Mouse (Mus musculus): ENCODE measurements around the gene Tmem185b. TPM values are rescaled to one million over a fixed set of nuclear protein-coding genes. Genes with fewer than 3 reads are reported as not detected.

Tmem185b gene
- total and polyA plus RNA-seq, 3 experiments = 25.2 to 35.8 TPM; not detected in 1

GRCm38 (mm10) chr1:119508548-119508947 is 17.4 kb upstream of the Tmem185b start:
- no peak overlapping the region for H3K9ac ChIP-seq (ENCODE audit: control insufficient read depth, low read depth, low read length, poor library complexity, severe bottlenecking)
- H3K27ac ChIP-seq (ENCODE audit: control insufficient read depth, low read depth, low read length) = no peak overlapping the region
- DNase-seq (ENCODE audit: low read depth, low spot score) = no peak
- peaks cover 3% of the 10 kb centered on the region; the same call in 1 of the 2 replicates for H3K79me2 ChIP-seq (ENCODE audit: control insufficient read depth, insufficient read depth, low read length, poor library complexity)
- H3K9me3 ChIP-seq (replicated peaks; ENCODE audit: insufficient read depth, low read length) = no peaks in the 10 kb centered on the region
- peaks cover 0 to 3% of the 10 kb centered on the region in 2 experiments; a peak in 1 of 4 replicates for H3K36me3 ChIP-seq (ENCODE audit: control insufficient read depth in 1 of 2, insufficient read depth in 2 of 2, low read length in 2 of 2)
- H3K27me3 ChIP-seq (ENCODE audit: control insufficient read depth in 1 of 2, insufficient read depth in 2 of 2, low read length in 2 of 2) = no peaks in the 10 kb centered on the region
- H3K4me1 ChIP-seq (ENCODE audit: control insufficient read depth in 1 of 2, insufficient read depth in 2 of 2, low read length in 2 of 2) = peaks cover 0 to 28% of the 10 kb centered on the region in 2 experiments; a peak in 2 of 4 replicates
- no peak for TF ChIP-seq POLR2AphosphoS2 (IDR thresholded peaks at IDR 0.05; ENCODE audit: low read length)
- no peak for TF ChIP-seq ZC3H11A (IDR thresholded peaks at IDR 0.05; ENCODE audit: low read depth, low read length)
- no peak for TF ChIP-seq NELFE (IDR thresholded peaks at IDR 0.05; ENCODE audit: low read depth, low read length)
- no peak for TF ChIP-seq ZMIZ1 (IDR thresholded peaks at IDR 0.05; ENCODE audit: low read depth, low read length)
- TF ChIP-seq NRF1 (IDR thresholded peaks at IDR 0.05; ENCODE audit: insufficient read depth, low read depth, low read length, poor library complexity, severe bottlenecking) = no peak
- TF ChIP-seq ZNF384 (IDR thresholded peaks at IDR 0.05; ENCODE audit: low read depth, low read length) = no peak
- no peak overlapping the region for H3K4me3 ChIP-seq (ENCODE audit: control insufficient read depth in 1 of 2, insufficient read depth in 1 of 2, low read depth in 2 of 2, low read length in 2 of 2)

GRCm38 (mm10) chr1:119509474-119509873 is 16.5 kb upstream of the Tmem185b start:
- H3K36me3 ChIP-seq (ENCODE audit: control insufficient read depth in 1 of 2, insufficient read depth in 2 of 2, low read length in 2 of 2) = peaks cover 0 to 3% of the 10 kb centered on the region in 2 experiments; a peak in 1 of 4 replicates
- H3K79me2 ChIP-seq (ENCODE audit: control insufficient read depth, insufficient read depth, low read length, poor library complexity) = no peaks in the 10 kb centered on the region
- H3K9ac ChIP-seq (ENCODE audit: control insufficient read depth, low read depth, low read length, poor library complexity, severe bottlenecking) = no peak overlapping the region
- TF ChIP-seq JUND (IDR thresholded peaks at IDR 0.05; ENCODE audit: low read depth, low read length) (no peak), RAD21 (IDR thresholded peaks at IDR 0.05; ENCODE audit: low read depth, low read length) (no peak), UBTF (IDR thresholded peaks at IDR 0.05; ENCODE audit: borderline replicate concordance, insufficient read depth, low read depth, low read length) (no peak), POLR2AphosphoS2 (IDR thresholded peaks at IDR 0.05; ENCODE audit: low read length) (no peak), E2F4 (IDR thresholded peaks at IDR 0.05; ENCODE audit: borderline replicate concordance, low read depth, low read length) (no peak), SMC3 (IDR thresholded peaks at IDR 0.05; ENCODE audit: low read depth, low read length) (no peak), POLR2A (IDR thresholded peaks at IDR 0.05; ENCODE audit: control insufficient read depth in 1 of 2, insufficient read depth in 1 of 2, low read depth in 1 of 2, low read length in 2 of 2, poor library complexity in 1 of 2) (no peak), BHLHE40 (IDR thresholded peaks at IDR 0.05; ENCODE audit: borderline replicate concordance, low read depth, low read length) (no peak), MAFK (IDR thresholded peaks at IDR 0.05; ENCODE audit: borderline replicate concordance, low read depth, low read length) (no peak), USF2 (IDR thresholded peaks at IDR 0.05; ENCODE audit: borderline replicate concordance in 1 of 2, insufficient read depth in 1 of 2, low read depth in 1 of 2, low read length in 2 of 2) (no peak), GABPA (IDR thresholded peaks at IDR 0.05; ENCODE audit: low read depth, low read length) (no peak), MYC (IDR thresholded peaks at IDR 0.05; ENCODE audit: low read depth, low read length) (no peak), EP300 (IDR thresholded peaks at IDR 0.05; ENCODE audit: low read depth in 1 of 2, low read length in 2 of 2) (no peak), ZMIZ1 (IDR thresholded peaks at IDR 0.05; ENCODE audit: low read depth, low read length) (no peak), MYB (IDR thresholded peaks at IDR 0.05; ENCODE audit: low read depth, low read length) (no peak), SIN3A (IDR thresholded peaks at IDR 0.05; ENCODE audit: low read length) (no peak)
- no peaks in the 10 kb centered on the region for H3K9me3 ChIP-seq (replicated peaks; ENCODE audit: insufficient read depth, low read length)
- peaks cover 0 to 23% of the 10 kb centered on the region in 2 experiments; a peak in 2 of 4 replicates for H3K4me1 ChIP-seq (ENCODE audit: control insufficient read depth in 1 of 2, insufficient read depth in 2 of 2, low read length in 2 of 2)
- H3K27ac ChIP-seq (ENCODE audit: control insufficient read depth, low read depth, low read length) = no peak overlapping the region
- no peaks in the 10 kb centered on the region for H3K27me3 ChIP-seq (ENCODE audit: control insufficient read depth in 1 of 2, insufficient read depth in 2 of 2, low read length in 2 of 2)
- no peak for DNase-seq (ENCODE audit: low read depth, low spot score)
- H3K4me3 ChIP-seq (ENCODE audit: control insufficient read depth in 1 of 2, insufficient read depth in 1 of 2, low read depth in 2 of 2, low read length in 2 of 2) = no peak overlapping the region
